Mouse (Mus musculus) spleen, adult 2 months (tissue): Measurements from ENCODE around the gene Ccdc92.

Experiments used
- CTCF ChIP-seq: fragments of 200-500 bp; IDR thresholded peaks from 2 replicates; pipeline ENCODE4 v1.5.1; 2011; ENCODE audit warnings: mild to moderate bottlenecking, inconsistent platforms; ENCODE audit not compliant: insufficient read depth, insufficient read length, insufficient replicate concordance; ENCODE audit errors: extremely low read depth
- POLR2A ChIP-seq: fragments of 200-500 bp; IDR thresholded peaks from 2 replicates; pipeline ENCODE4 v1.6.1; 2011; ENCODE audit warnings: low read depth, low read length, inconsistent platforms

DNA sequence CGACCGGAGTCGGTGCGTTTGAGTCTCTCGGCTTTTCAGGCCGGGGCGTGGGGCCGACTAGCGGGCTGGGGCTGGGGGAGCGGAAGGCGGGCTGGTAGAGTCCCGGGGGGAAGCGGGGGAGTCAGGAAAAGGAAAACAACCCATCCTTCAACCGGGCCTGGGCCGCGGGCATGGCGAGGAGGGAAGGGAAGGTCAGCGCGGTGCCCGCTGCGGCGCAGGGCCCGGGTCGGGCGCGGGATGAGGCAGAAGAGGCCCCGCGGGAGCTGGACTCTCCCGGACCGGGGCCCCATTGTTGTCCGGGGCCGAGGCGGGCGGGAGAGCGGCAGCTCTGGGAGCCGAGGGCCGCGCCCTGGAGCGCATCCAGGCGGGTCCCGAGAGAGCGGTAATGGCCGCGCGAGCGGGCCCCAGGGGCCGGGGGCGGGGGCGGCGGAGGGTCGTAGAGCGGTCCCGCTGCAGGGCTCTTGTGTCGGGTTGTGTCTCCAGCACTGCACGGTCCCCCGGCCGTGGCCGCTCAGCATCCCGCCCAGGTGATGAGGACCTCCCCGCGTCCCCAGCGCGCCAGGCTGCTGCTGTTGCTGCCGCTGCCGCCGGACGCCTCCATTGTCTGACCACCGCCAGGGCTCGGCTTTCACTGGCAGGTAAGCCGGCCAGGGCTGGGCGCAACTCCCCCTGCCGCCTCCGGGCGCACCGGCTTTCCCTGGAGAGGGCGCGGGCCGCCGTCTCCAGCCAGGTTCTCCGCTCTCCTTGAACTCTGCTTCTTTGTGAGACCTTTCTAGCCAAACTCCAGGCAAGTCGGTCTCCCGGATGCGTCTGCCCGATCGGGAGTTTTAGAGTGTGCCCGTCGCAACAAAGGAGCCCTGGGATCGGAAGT, 882 bp upstream of the Ccdc92 start:
- TF ChIP-seq POLR2A (no peak), CTCF (no peak)
